Mouse (Mus musculus) megakaryocyte, embryonic 14.5 days (primary cell): ENCODE results near the gene Camk2n1. TPM values are rescaled to one million over a fixed set of nuclear protein-coding genes. Genes with fewer than 3 reads are reported as not detected.

ENCODE experiments used
- H3K27me3 ChIP-seq: replicated peaks from 2 replicates; pipeline ENCODE3; 2012; ENCODE audit warnings: inconsistent platforms
- H3K36me3 ChIP-seq: replicated peaks from 2 replicates; pipeline ENCODE3; 2012; ENCODE audit warnings: low read length, inconsistent platforms, mixed read lengths
- H3K4me1 ChIP-seq: 2 replicates; pipeline ENCODE4 v1.6.1; 2012; ENCODE audit warnings: inconsistent platforms
- H3K4me3 ChIP-seq: replicated peaks from 2 replicates; pipeline ENCODE3; 2012; ENCODE audit warnings: moderate library complexity, mild to moderate bottlenecking, inconsistent platforms
- H3K9me3 ChIP-seq: 2 replicates; pipeline ENCODE4 v1.6.1; 2012; ENCODE audit warnings: inconsistent platforms
- FLI1 ChIP-seq: IDR thresholded peaks from 2 replicates; pipeline ENCODE4 v1.6.1; 2012; ENCODE audit warnings: low read length, inconsistent platforms, mixed read lengths
- GATA1 ChIP-seq: IDR thresholded peaks from 3 replicates; pipeline ENCODE4 v1.6.1; 2012; ENCODE audit warnings: mixed read lengths, low read length, inconsistent platforms, borderline replicate concordance
- polyA plus RNA-seq: library from polyadenylated mRNA; stranded (reverse); fragments of >175 nt; gene quantifications from 2 replicates; pipeline ENCODE4 v1.2.3, GENCODE M21; 2012; ENCODE audit warnings: low replicate concordance; ENCODE audit not compliant: insufficient read depth

The Camk2n1 gene
- polyA plus RNA-seq = 0.13 and 1.2 TPM in 2 replicates

DNA sequence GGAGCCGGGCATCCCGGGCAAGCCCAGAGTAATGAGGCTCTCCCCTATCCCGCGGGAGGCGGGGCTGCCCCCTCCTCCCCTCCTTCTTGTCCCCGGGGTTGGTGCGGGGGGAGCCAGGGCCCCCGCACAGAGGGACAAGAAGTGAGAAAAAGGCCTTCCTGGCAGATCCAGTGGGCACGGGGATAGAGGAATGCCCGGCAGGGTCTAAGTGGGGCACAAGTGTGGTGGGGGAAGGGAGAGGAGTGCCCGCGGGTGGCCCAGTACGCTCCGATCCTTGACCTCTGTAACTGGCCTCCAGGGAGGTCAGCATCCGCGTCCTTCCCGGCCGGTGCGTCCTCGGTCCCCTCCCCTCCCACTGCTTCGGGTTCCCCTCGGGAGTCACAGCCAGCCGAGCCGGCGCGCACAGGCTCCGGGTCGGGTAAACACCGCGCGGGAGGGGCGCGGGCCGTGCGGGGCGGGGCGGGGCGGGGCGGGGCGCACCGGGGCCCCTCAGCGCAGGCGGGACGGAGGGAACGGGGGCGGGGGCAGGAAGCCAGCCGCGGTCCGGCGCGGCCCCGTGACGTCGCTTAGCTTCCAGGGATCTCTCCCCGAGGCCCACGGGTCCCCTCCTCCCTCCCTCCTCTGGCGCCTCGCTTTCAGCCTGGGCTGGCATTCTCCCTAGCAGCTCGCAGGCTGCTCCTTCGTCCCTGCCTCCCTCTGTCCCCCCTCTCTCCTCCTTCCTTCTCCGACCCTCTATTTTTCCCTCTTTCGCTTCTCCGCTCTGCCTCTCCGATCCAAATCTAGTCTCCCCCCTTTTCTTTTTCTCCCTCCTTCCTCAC lies at the start of gene Camk2n1:
Gene Camk2n1, plus strand, starts transcription at position 562 of the 818 bp plus-strand sequence.
- Histone ChIP-seq H3K27me3 (peaks cover 97% of the 10 kb centered on the region), H3K9me3 (no peaks in the 10 kb centered on the region), H3K4me3 (peak within 1 kb of the TSS; percentile 93), H3K4me1 (peaks cover 35% of the 10 kb centered on the region), H3K36me3 (no peaks in the 10 kb centered on the region)
- no peak for TF ChIP-seq GATA1
- TF ChIP-seq FLI1 = no peak

GRCm38 (mm10) chr4:138404806-138405205 lies 49.3 kb upstream of the Camk2n1 start:
- no peak for TF ChIP-seq FLI1
- TF ChIP-seq GATA1 = no peak
- Histone ChIP-seq H3K4me1 (peaks cover 22% of the 10 kb centered on the region), H3K9me3 (no peaks in the 10 kb centered on the region), H3K36me3 (no peaks in the 10 kb centered on the region), H3K27me3 (peaks cover 51% of the 10 kb centered on the region), H3K4me3 (no peak overlapping the region)

- peak overlapping the region; percentile 50 for H3K4me3 ChIP-seq
- H3K36me3 ChIP-seq = no peaks in the 10 kb centered on the region
- H3K4me1 ChIP-seq = peaks cover 22% of the 10 kb centered on the region
- peaks cover 61% of the 10 kb centered on the region for H3K27me3 ChIP-seq
- H3K9me3 ChIP-seq = no peaks in the 10 kb centered on the region
- TF ChIP-seq FLI1 (no peak), GATA1 (no peak)
Measured at GRCm38 (mm10) chr4:138407479-138408194, 46.5 kb upstream of the Camk2n1 start.

DNA sequence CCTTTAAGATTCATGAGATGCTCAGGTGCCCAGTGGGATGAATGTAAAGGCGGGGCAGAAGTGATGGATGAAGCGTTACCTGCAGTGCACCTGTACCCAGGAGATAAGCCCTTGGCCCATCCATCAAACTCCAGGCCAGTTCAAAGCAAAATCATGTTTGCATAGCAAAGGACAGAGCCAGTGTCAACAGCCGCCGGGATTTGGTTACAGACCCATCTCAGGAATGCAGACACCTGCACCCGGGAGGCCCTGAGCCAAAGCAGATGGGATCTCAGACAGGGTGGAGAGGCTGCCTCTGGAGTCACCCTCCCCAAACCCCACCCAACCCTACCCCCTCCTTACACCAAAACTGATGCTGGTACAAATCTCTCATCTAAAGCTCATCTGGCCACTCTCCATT lies 43.1 kb upstream of the Camk2n1 start:
- H3K4me3 ChIP-seq = no peak overlapping the region
- TF ChIP-seq FLI1 (no peak), GATA1 (no peak)
- peaks cover 82% of the 10 kb centered on the region for H3K27me3 ChIP-seq

GRCm38 (mm10) chr4:138411504-138412121 lies 42.5 kb upstream of the Camk2n1 start:
- H3K4me1 ChIP-seq = peaks cover 24% of the 10 kb centered on the region
- H3K27me3 ChIP-seq = peaks cover 82% of the 10 kb centered on the region
- H3K36me3 ChIP-seq = no peaks in the 10 kb centered on the region
- peaks cover 7% of the 10 kb centered on the region for H3K9me3 ChIP-seq
- no peak overlapping the region for H3K4me3 ChIP-seq
- no peak for TF ChIP-seq FLI1
- no peak for TF ChIP-seq GATA1

More for the DNA sequence above, 43.1 kb upstream of the Camk2n1 start:
- Histone ChIP-seq H3K4me1 (peaks cover 27% of the 10 kb centered on the region), H3K9me3 (peaks cover 1% of the 10 kb centered on the region; the same call in 1 of the 2 replicates), H3K36me3 (no peaks in the 10 kb centered on the region)

GRCm38 (mm10) chr4:138414725-138415124 lies 39.4 kb upstream of the Camk2n1 start:
- H3K4me3 ChIP-seq = no peak overlapping the region
- peaks cover 19% of the 10 kb centered on the region for H3K9me3 ChIP-seq
- TF ChIP-seq FLI1 (no peak), GATA1 (no peak)
- H3K27me3 ChIP-seq = peaks cover 89% of the 10 kb centered on the region
- no peaks in the 10 kb centered on the region for H3K36me3 ChIP-seq
- peaks cover 5% of the 10 kb centered on the region; the same call in 1 of the 2 replicates for H3K4me1 ChIP-seq

DNA sequence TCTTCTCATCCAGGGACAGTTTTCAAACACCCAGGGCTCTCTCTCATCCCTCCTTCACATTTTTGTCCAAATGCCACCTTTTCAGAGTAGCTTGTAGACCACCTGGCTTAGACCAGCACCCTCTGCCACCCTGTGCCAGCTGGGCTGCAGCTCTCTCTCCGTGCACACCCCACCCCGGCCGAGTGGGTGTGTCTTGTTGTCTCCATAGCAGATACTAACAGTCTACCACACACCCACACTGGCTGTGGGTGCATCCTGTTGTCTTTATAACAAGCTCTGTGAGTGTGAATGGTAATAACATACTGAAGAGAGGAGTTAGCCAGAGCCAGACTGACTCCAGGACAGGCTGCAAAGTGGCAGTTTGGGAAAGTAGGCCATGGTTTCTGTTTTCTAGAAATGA lies 38.1 kb upstream of the Camk2n1 start:
- TF ChIP-seq GATA1 = no peak
- TF ChIP-seq FLI1 = no peak
- no peak overlapping the region for H3K4me3 ChIP-seq
- peaks cover 19% of the 10 kb centered on the region for H3K9me3 ChIP-seq
- H3K4me1 ChIP-seq = peaks cover 5% of the 10 kb centered on the region; the same call in 1 of the 2 replicates
- no peaks in the 10 kb centered on the region for H3K36me3 ChIP-seq
- peaks cover 88% of the 10 kb centered on the region for H3K27me3 ChIP-seq

GRCm38 (mm10) chr4:138416414-138416813 lies 37.7 kb upstream of the Camk2n1 start:
- TF ChIP-seq GATA1 (no peak), FLI1 (no peak)
- peaks cover 5% of the 10 kb centered on the region; the same call in 1 of the 2 replicates for H3K4me1 ChIP-seq

GRCm38 (mm10) chr4:138417882-138418281 lies 36.2 kb upstream of the Camk2n1 start:
- no peaks in the 10 kb centered on the region for H3K36me3 ChIP-seq
- H3K4me1 ChIP-seq = peaks cover 5% of the 10 kb centered on the region; the same call in 1 of the 2 replicates
- peaks cover 38% of the 10 kb centered on the region for H3K9me3 ChIP-seq
- peaks cover 87% of the 10 kb centered on the region for H3K27me3 ChIP-seq
- H3K4me3 ChIP-seq = no peak overlapping the region
- TF ChIP-seq GATA1 (no peak), FLI1 (no peak)

More at GRCm38 (mm10) chr4:138416414-138416813, 37.7 kb upstream of the Camk2n1 start:
- Histone ChIP-seq H3K4me3 (no peak overlapping the region), H3K9me3 (peaks cover 23% of the 10 kb centered on the region), H3K27me3 (peaks cover 88% of the 10 kb centered on the region), H3K36me3 (no peaks in the 10 kb centered on the region)
